Mouse (Mus musculus) small intestine, adult 2 months (tissue): ENCODE data around the gene Ddx25. TPM values are rescaled to one million over a fixed set of nuclear protein-coding genes. Genes with fewer than 3 reads are reported as not detected.
A peak's percentile ranks its signal among the peaks of the same experiment; 100 is the strongest.

Source experiments
- H3K27ac ChIP-seq: fragments of 200-500 bp; 2 replicates; pipeline ENCODE4 v1.5.1; 2012; ENCODE audit warnings: low read depth, low read length, control low read depth, inconsistent platforms; ENCODE audit not compliant: insufficient read depth
- H3K27me3 ChIP-seq: fragments of 200-500 bp; 2 replicates; pipeline ENCODE4 v1.6.1; 2012; ENCODE audit warnings: mild to moderate bottlenecking, moderate library complexity, low read length, inconsistent platforms; ENCODE audit not compliant: control insufficient read depth, insufficient read depth
- H3K36me3 ChIP-seq: fragments of 200-500 bp; 2 replicates; pipeline ENCODE4 v1.6.1; 2012; ENCODE audit warnings: mild to moderate bottlenecking, low read length, control low read depth, inconsistent platforms; ENCODE audit not compliant: control insufficient read depth, insufficient read depth
- H3K4me1 ChIP-seq: fragments of 200-500 bp; 2 replicates; pipeline ENCODE4 v1.6.1; 2012; ENCODE audit warnings: low read length, inconsistent platforms, mixed read lengths; ENCODE audit not compliant: control insufficient read depth, insufficient read depth, insufficient read length
- H3K4me3 ChIP-seq: fragments of 200-500 bp; 2 replicates; pipeline ENCODE4 v1.5.1; 2012; ENCODE audit warnings: low read depth, mild to moderate bottlenecking, control low read depth, inconsistent platforms, low read length, moderate library complexity
- CTCF ChIP-seq: fragments of 200-500 bp; IDR thresholded peaks from 2 replicates; pipeline ENCODE4 v1.5.1; 2012; ENCODE audit warnings: low read depth, mild to moderate bottlenecking, control low read depth, inconsistent platforms, low read length, moderate library complexity, mixed read lengths; ENCODE audit not compliant: insufficient replicate concordance, insufficient read length; ENCODE audit errors: extremely low read depth
- POLR2A ChIP-seq: fragments of 200-500 bp; IDR thresholded peaks from 2 replicates; pipeline ENCODE4 v1.6.1; 2012; ENCODE audit warnings: low read depth, mild to moderate bottlenecking, control low read depth, inconsistent platforms, low read length, moderate library complexity
- WGBS: fragments of 180-500 bp; shearing (Covaris S2); methylation state at CpG from one replicate; pipeline ENCODE4 v1.1.7; 2018; 5-methylcytosine and 5-hydroxymethylcytosine counted together
- polyA plus RNA-seq: library from polyadenylated mRNA; depleted of rRNA; stranded (reverse); fragments of >200 nt; gene quantifications from 2 replicates; pipeline ENCODE4 v1.2.3, GENCODE M21; 2012

Ddx25 gene
- polyA plus RNA-seq, 1 experiment = 0.01 TPM

DNA sequence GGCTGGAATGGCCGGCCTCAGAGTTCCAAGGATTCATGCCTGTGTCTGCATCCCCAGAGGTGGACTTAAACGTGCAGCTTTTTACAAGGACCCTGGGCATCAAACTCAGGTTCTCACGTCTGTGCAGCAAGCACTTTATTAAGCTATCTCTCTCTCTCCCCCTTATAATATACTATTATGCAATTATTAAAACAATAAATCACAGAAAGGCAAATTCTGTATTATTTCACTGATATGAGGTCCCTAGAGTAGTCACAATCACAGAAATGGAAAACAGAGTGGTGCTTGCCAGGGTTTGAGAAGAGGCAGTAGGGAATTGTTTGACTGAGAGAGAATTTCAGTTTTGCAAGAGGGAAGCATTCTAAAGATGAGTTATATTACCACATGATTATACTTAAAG lies 29.2 kb downstream of the Ddx25 start:
- H3K36me3 ChIP-seq = no peaks in the 10 kb centered on the region
- 64% methylated on average over 3 of the region's 3 CpGs for WGBS
- no peaks in the 10 kb centered on the region for H3K4me1 ChIP-seq
- H3K27ac ChIP-seq = no peak overlapping the region
- no peak for TF ChIP-seq POLR2A
- no peak for TF ChIP-seq CTCF
- no peak overlapping the region for H3K4me3 ChIP-seq
- H3K27me3 ChIP-seq = no peaks in the 10 kb centered on the region

DNA sequence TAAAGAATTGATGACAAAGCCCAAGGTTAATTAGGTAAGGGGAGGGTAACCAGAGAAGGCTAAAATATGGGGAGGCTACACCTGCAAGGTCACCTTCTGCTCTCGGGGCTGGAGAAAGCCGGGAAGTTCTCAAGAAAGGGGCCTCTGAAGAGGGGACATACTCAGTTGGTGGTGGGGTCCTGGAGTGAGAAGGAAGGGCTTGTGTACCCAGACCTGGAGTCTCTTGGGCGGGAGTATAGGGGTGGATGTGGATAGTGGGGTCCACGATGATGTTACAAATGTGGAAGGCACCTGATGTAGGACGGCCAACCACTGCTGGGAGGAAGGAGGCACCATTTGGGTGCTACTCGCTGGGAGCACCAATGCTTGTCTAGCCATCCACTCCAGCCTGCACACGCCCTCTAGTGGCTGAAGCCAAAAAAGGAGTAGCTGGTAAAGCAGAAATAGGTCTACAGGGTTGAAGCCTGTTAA lies 34.4 kb downstream of the Ddx25 start:
- no peak for TF ChIP-seq POLR2A
- peak; percentile 77; the same call in 1 of the 2 replicates for TF ChIP-seq CTCF
- Histone ChIP-seq H3K4me1 (peaks cover 5% of the 10 kb centered on the region; the same call in 1 of the 2 replicates), H3K4me3 (no peak overlapping the region), H3K27ac (no peak overlapping the region), H3K36me3 (no peaks in the 10 kb centered on the region), H3K27me3 (no peaks in the 10 kb centered on the region)
- WGBS = 29% methylated on average over 7 of the region's 7 CpGs

DNA sequence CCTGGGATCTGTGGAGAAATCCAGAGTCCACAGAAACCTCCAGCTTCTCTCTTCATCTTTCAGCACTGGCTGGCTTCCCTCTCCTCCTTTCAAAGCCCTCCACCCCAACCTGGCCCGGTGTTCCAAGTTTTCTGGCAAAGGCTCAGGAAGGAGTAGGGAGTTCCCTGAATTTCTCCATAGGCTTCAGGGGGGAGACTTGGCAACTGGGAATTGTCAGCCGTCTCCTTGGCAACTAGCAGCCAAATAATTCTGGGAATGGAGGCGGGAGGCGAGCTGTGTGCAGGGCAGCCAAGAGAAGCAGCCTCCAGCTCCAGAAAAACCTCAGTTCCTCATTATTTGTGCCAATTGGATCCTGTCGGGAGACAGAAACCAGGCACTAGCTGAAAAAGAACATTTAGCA lies 34.8 kb downstream of the Ddx25 start:
- no peak overlapping the region for H3K4me3 ChIP-seq
- WGBS = 63% methylated on average over 5 of the region's 5 CpGs
- no peak for TF ChIP-seq POLR2A
- TF ChIP-seq CTCF = no peak
- H3K4me1 ChIP-seq = peaks cover 5% of the 10 kb centered on the region; the same call in 1 of the 2 replicates
- H3K36me3 ChIP-seq = no peaks in the 10 kb centered on the region
- no peak overlapping the region for H3K27ac ChIP-seq
- H3K27me3 ChIP-seq = no peaks in the 10 kb centered on the region

GRCm38 (mm10) chr9:35522821-35523515 lies 35.4 kb downstream of the Ddx25 start:
- H3K27ac ChIP-seq = no peak overlapping the region
- H3K4me3 ChIP-seq = no peak overlapping the region
- 92% methylated on average over 1 of the region's 1 CpGs for WGBS
- H3K36me3 ChIP-seq = no peaks in the 10 kb centered on the region
- H3K27me3 ChIP-seq = no peaks in the 10 kb centered on the region
- TF ChIP-seq POLR2A (no peak), CTCF (no peak)
- peaks cover 5% of the 10 kb centered on the region; the same call in 1 of the 2 replicates for H3K4me1 ChIP-seq

GRCm38 (mm10) chr9:35522241-35522640 lies 36.1 kb downstream of the Ddx25 start:
- no peaks in the 10 kb centered on the region for H3K27me3 ChIP-seq
- H3K4me1 ChIP-seq = peaks cover 5% of the 10 kb centered on the region; the same call in 1 of the 2 replicates
- 81% methylated on average over 2 of the region's 2 CpGs for WGBS
- H3K4me3 ChIP-seq = no peak overlapping the region
- H3K36me3 ChIP-seq = no peaks in the 10 kb centered on the region
- TF ChIP-seq CTCF = no peak
- no peak for TF ChIP-seq POLR2A
- H3K27ac ChIP-seq = no peak overlapping the region

- H3K4me1 ChIP-seq = peaks cover 5% of the 10 kb centered on the region; the same call in 1 of the 2 replicates
- no peaks in the 10 kb centered on the region for H3K36me3 ChIP-seq
- no peaks in the 10 kb centered on the region for H3K27me3 ChIP-seq
- no peak overlapping the region for H3K4me3 ChIP-seq
- TF ChIP-seq CTCF = no peak
- TF ChIP-seq POLR2A = no peak; the same call in 1 of the 2 replicates
- WGBS = 31% methylated on average over 6 of the region's 6 CpGs
- H3K27ac ChIP-seq = peak overlapping the region; percentile 88
Measured at GRCm38 (mm10) chr9:35520631-35521348, 37.5 kb downstream of the Ddx25 start.

DNA sequence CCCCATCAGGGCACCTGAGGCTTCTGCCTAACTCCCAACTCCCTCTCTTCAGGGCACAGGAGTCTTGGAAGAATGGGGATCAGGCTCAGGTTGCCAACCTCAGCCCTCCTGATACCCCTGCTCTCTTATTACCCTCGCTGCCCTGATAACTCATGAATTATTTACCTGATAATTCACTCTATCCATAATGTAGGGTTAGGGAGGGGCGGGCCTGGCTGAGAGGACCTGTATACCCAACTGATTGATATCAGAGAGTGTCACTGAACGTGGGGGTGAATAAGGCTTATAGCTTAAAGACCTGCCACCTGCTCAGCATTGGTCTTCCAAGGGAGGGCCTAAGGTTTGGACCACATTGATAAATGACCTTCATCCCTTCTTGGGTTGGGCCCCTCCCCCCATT lies 40.2 kb downstream of the Ddx25 start, which contains the start of gene Gm1113:
Gene Gm1113, minus strand, starts transcription at position 101 of the 400 bp plus-strand sequence.
- Histone ChIP-seq H3K36me3 (no peaks in the 10 kb centered on the region), H3K27ac (no peak within 1 kb of the TSS), H3K4me1 (peaks cover 5% of the 10 kb centered on the region; the same call in 1 of the 2 replicates), H3K4me3 (no peak within 1 kb of the TSS), H3K27me3 (no peaks in the 10 kb centered on the region)
- WGBS = 31% methylated on average over 3 of the region's 3 CpGs
- TF ChIP-seq CTCF (no peak), POLR2A (no peak)
